Mouse (Mus musculus): ENCODE measurements around the gene Spesp1. TPM values are rescaled to one million over a fixed set of nuclear protein-coding genes. Genes with fewer than 3 reads are reported as not detected.

Gene Spesp1
- not detected in 2 replicates for polyA plus RNA-seq (2015; fragmentation: Nextera tagmentation; extraction: Ambion mirVana)

GRCm38 (mm10) chr9:62281991-62282390, at the start of gene Spesp1:
Gene Spesp1, minus strand, starts transcription at chr9:62282208.

Small RNAs within 50 kb of the gene (microRNA-seq; reads per million reads assigned to microRNA genes)
- not detected for gene Gm25603

Other genes with a start within 250 kb of the Spesp1 start
- 15.3 and 18.0 TPM in 2 replicates for gene Glce, start 159.6 kb downstream of the Spesp1 start, polyA plus RNA-seq (2015; fragmentation: Nextera tagmentation; extraction: Ambion mirVana)
- 98.8 and 99.7 TPM in 2 replicates for gene Anp32a, start 59.1 kb upstream of the Spesp1 start, polyA plus RNA-seq (2015; fragmentation: Nextera tagmentation; extraction: Ambion mirVana)

All from neural tube, postnatal 0 days (tissue).